In genomic region chr5:74365984-74366709, GRCm38 (mm10) we compare ENCODE assay signal across 13 mouse cellular contexts.
DNase-seq lines count a peak whose midpoint lies in the region; ATAC-seq and TF ChIP-seq lines count a peak whose summit lies in the region.
"Had no signal": no experiment of that assay in that cellular context is flagged by ENCODE, and none has a peak within 500 bp of the region (broad histone marks: within the 10 kb centered on the region; RNA-seq: fewer than 3 reads in every experiment).

No protein-coding gene starts in this region.

- H3K9me3 ChIP-seq in lung, embryonic 14.5 days (ENCODE audit: low read depth, low read length) = no peaks in the 10 kb centered on the region
- no peaks in the 10 kb centered on the region for H3K9me3 ChIP-seq in neural tube, embryonic 12.5 days
- H3K9me3 ChIP-seq: heart, embryonic 13.5 days; midbrain, embryonic 12.5 days had no signal

- H3K27ac ChIP-seq in lung, embryonic 14.5 days (ENCODE audit: low read depth) = no peak overlapping the region
- no peak overlapping the region for H3K27ac ChIP-seq in neural tube, embryonic 12.5 days
- H3K27ac ChIP-seq: heart, embryonic 13.5 days; midbrain, embryonic 12.5 days; stomach, postnatal 0 days had no signal

- peaks cover 16% of the 10 kb centered on the region; the same call in 1 of the 2 replicates for H3K4me1 ChIP-seq in lung, embryonic 14.5 days (ENCODE audit: insufficient read depth)
- H3K4me1 ChIP-seq in neural tube, embryonic 12.5 days = peaks cover 18% of the 10 kb centered on the region

- no peak overlapping the region for H3K9ac ChIP-seq in lung, embryonic 14.5 days
- H3K9ac ChIP-seq in neural tube, embryonic 12.5 days = no peak overlapping the region
- H3K9ac ChIP-seq: heart, embryonic 13.5 days; midbrain, embryonic 12.5 days had no signal

- H3K4me2 ChIP-seq in lung, embryonic 14.5 days = no peak overlapping the region
- no peak overlapping the region for H3K4me2 ChIP-seq in neural tube, embryonic 12.5 days (replicated peaks)
- H3K4me2 ChIP-seq: heart, embryonic 13.5 days; midbrain, embryonic 12.5 days had no signal

- TF ChIP-seq CTCF in lung, embryonic 14.5 days (IDR thresholded peaks at IDR 0.05; ENCODE audit: low read depth) = no peak

- WGBS in lung, embryonic 14.5 days = 25% methylated on average over 4 of the region's 4 CpGs
- WGBS in neural tube, embryonic 12.5 days = 11% methylated on average over 4 of the region's 4 CpGs

- no peaks in the 10 kb centered on the region for H3K27me3 ChIP-seq in lung, embryonic 14.5 days (ENCODE audit: insufficient read depth, low read length)
- no peaks in the 10 kb centered on the region for H3K27me3 ChIP-seq in neural tube, embryonic 12.5 days (replicated peaks)
- H3K27me3 ChIP-seq: heart, embryonic 13.5 days; midbrain, embryonic 12.5 days had no signal

- no peak overlapping the region for H3K4me3 ChIP-seq in lung, embryonic 14.5 days (ENCODE audit: low read depth, low read length)
- no peak overlapping the region for H3K4me3 ChIP-seq in neural tube, embryonic 12.5 days
- H3K4me3 ChIP-seq: heart, embryonic 13.5 days; midbrain, embryonic 12.5 days had no signal

- no peak for ATAC-seq in lung, embryonic 14.5 days (ENCODE audit: insufficient read depth)
- ATAC-seq in common myeloid progenitor, adult 5-6 weeks (replicated peaks; ENCODE audit: low read depth, poor library complexity, severe bottlenecking) = peak; percentile 66
- peak; percentile 58; the same call in 1 of the 2 replicates for ATAC-seq in neural tube, embryonic 12.5 days (ENCODE audit: low FRiP score, low read depth)

- DNase-seq in embryo, embryonic 10.5 days (ENCODE audit: low spot score) = peak; percentile 36
- no peak for DNase-seq in embryo, embryonic 9.5 days (ENCODE audit: extremely low spot score)
- peak; percentile 32 for DNase-seq in lung, embryonic 14.5 days
- DNase-seq in lung, postnatal 25 days (ENCODE audit: low spot score) = no peak
- no peak for DNase-seq in frontal cortex, postnatal 14 days (ENCODE audit: low spot score in 2 of 2)
- no peak for DNase-seq in thymus, postnatal 25 days
- DNase-seq: adrenal gland, postnatal 25 days; cerebellum, adult 9-10 months had no signal

- H3K36me3 ChIP-seq in lung, embryonic 14.5 days (ENCODE audit: insufficient read depth) = no peaks in the 10 kb centered on the region
- H3K36me3 ChIP-seq in neural tube, embryonic 12.5 days = no peaks in the 10 kb centered on the region
- H3K36me3 ChIP-seq: heart, embryonic 13.5 days; midbrain, embryonic 12.5 days had no signal

Comparison
In these comparisons a context has a peak if more than half of its experiments do, and no peak if none do; other contexts are left out.
1. DNase-seq: peak in embryo, embryonic 10.5 days (single experiment) and lung, embryonic 14.5 days (single experiment); none in embryo, embryonic 9.5 days (single experiment), lung, postnatal 25 days (single experiment), frontal cortex, postnatal 14 days (0 of 2) and thymus, postnatal 25 days (single experiment).